Mouse (Mus musculus): Measurements from ENCODE around the gene Abca2.

The Abca2 gene

GRCm38 (mm10) chr2:25408908-25409307 is 19.6 kb upstream of the Abca2 start:
- no peak for TF ChIP-seq GATA4 (IDR thresholded peaks at IDR 0.05; ENCODE audit: insufficient replicate concordance, low read length)

GRCm38 (mm10) chr2:25417426-25417825 is 11.1 kb upstream of the Abca2 start:
- TF ChIP-seq GATA4 (IDR thresholded peaks at IDR 0.05; ENCODE audit: insufficient replicate concordance, low read length), result no peak

- no peak for TF ChIP-seq GATA4 (IDR thresholded peaks at IDR 0.05; ENCODE audit: insufficient replicate concordance, low read length)
Observed at GRCm38 (mm10) chr2:25421896-25422295, 6.6 kb upstream of the Abca2 start.

GRCm38 (mm10) chr2:25422587-25423410 is 5.7 kb upstream of the Abca2 start, which contains the start of gene Fut7:
Gene Fut7 (plus strand): TSS chr2:25423267.
- TF ChIP-seq GATA4 (IDR thresholded peaks at IDR 0.05; ENCODE audit: insufficient replicate concordance, low read length), result no peak

- TF ChIP-seq GATA4 (IDR thresholded peaks at IDR 0.05; ENCODE audit: insufficient replicate concordance, low read length), result no peak
Observed at GRCm38 (mm10) chr2:25423626-25424025, 4.9 kb upstream of the Abca2 start.

GRCm38 (mm10) chr2:25425481-25425880 is 3.0 kb upstream of the Abca2 start:
- TF ChIP-seq GATA4 (IDR thresholded peaks at IDR 0.05; ENCODE audit: insufficient replicate concordance, low read length), result no peak

- no peak for TF ChIP-seq GATA4 (IDR thresholded peaks at IDR 0.05; ENCODE audit: insufficient replicate concordance, low read length)
Observed at GRCm38 (mm10) chr2:25426721-25427191, 1.7 kb upstream of the Abca2 start.

- TF ChIP-seq GATA4 (IDR thresholded peaks at IDR 0.05; ENCODE audit: insufficient replicate concordance, low read length), result no peak
Observed at GRCm38 (mm10) chr2:25427256-25427655, 1.2 kb upstream of the Abca2 start.

GRCm38 (mm10) chr2:25429435-25430180 is 1.1 kb downstream of the Abca2 start:
- TF ChIP-seq GATA4 (IDR thresholded peaks at IDR 0.05; ENCODE audit: insufficient replicate concordance, low read length), result no peak

GRCm38 (mm10) chr2:25430395-25431233 is 2.1 kb downstream of the Abca2 start:
- TF ChIP-seq GATA4 (IDR thresholded peaks at IDR 0.05; ENCODE audit: insufficient replicate concordance, low read length), result no peak

GRCm38 (mm10) chr2:25431308-25431855 is 2.9 kb downstream of the Abca2 start:
- no peak for TF ChIP-seq GATA4 (IDR thresholded peaks at IDR 0.05; ENCODE audit: insufficient replicate concordance, low read length)

- no peak for TF ChIP-seq GATA4 (IDR thresholded peaks at IDR 0.05; ENCODE audit: insufficient replicate concordance, low read length)
Observed at GRCm38 (mm10) chr2:25432326-25433098, 4.0 kb downstream of the Abca2 start.

GRCm38 (mm10) chr2:25433101-25433500 is 4.6 kb downstream of the Abca2 start:
- TF ChIP-seq GATA4 (IDR thresholded peaks at IDR 0.05; ENCODE audit: insufficient replicate concordance, low read length), result no peak

- no peak for TF ChIP-seq GATA4 (IDR thresholded peaks at IDR 0.05; ENCODE audit: insufficient replicate concordance, low read length)
Observed at GRCm38 (mm10) chr2:25434292-25434691, 5.8 kb downstream of the Abca2 start.

All from liver, adult (tissue).